Mouse (Mus musculus) hindbrain, embryonic 12.5 days (tissue): ENCODE measurements around the gene Nodal. TPM values are rescaled to one million over a fixed set of nuclear protein-coding genes. Genes with fewer than 3 reads are reported as not detected.

Experiments used
- ATAC-seq: fragments of 200-750 bp; cut with Nextera tagmentation; 2 replicates; pipeline ENCODE4 v1.8.0; 2017; ENCODE audit warnings: moderate TSS enrichment; ENCODE audit not compliant: low FRiP score
- H3K27ac ChIP-seq: fragments of 300-500 bp; sonication (generic); 2 replicates; pipeline ENCODE4 v1.5.1; 2016; ENCODE audit warnings: mild to moderate bottlenecking
- H3K27me3 ChIP-seq: fragments of 300-500 bp; sonication (generic); 2 replicates; pipeline ENCODE4 v1.6.1; 2016; ENCODE audit warnings: mild to moderate bottlenecking
- H3K36me3 ChIP-seq: fragments of 300-500 bp; sonication (generic); 2 replicates; pipeline ENCODE4 v1.6.1; 2016; ENCODE audit warnings: mild to moderate bottlenecking
- H3K4me1 ChIP-seq: fragments of 300-500 bp; sonication (generic); 2 replicates; pipeline ENCODE4 v1.6.1; 2016
- H3K4me2 ChIP-seq: fragments of 300-500 bp; sonication (generic); replicated peaks from 2 replicates; pipeline ENCODE4 v1.6.1; 2016; ENCODE audit warnings: mild to moderate bottlenecking
- H3K4me3 ChIP-seq: fragments of 300-500 bp; sonication (generic); 2 replicates; pipeline ENCODE4 v1.5.1; 2016; ENCODE audit warnings: mild to moderate bottlenecking
- H3K9ac ChIP-seq: fragments of 300-500 bp; sonication (generic); 2 replicates; pipeline ENCODE4 v1.6.1; 2016; ENCODE audit warnings: mild to moderate bottlenecking, moderate library complexity
- H3K9me3 ChIP-seq: fragments of 300-500 bp; sonication (generic); replicated peaks from 2 replicates; pipeline ENCODE4 v1.6.1; 2016; ENCODE audit warnings: mild to moderate bottlenecking
- WGBS: fragments of 180-500 bp; shearing (Covaris S2); methylation state at CpG from one replicate; pipeline ENCODE4 v1.1.7; 2016; 5-methylcytosine and 5-hydroxymethylcytosine counted together
- polyA plus RNA-seq: library from polyadenylated mRNA; unstranded; fragments of >200 nt; fragmentation: Nextera tagmentation; extraction: Ambion mirVana; gene quantifications from 2 replicates; pipeline ENCODE4 v1.2.1, GENCODE M21; 2016

The Nodal gene
- 0.10 TPM in 1 of 2 replicates, not detected in the other for polyA plus RNA-seq

DNA sequence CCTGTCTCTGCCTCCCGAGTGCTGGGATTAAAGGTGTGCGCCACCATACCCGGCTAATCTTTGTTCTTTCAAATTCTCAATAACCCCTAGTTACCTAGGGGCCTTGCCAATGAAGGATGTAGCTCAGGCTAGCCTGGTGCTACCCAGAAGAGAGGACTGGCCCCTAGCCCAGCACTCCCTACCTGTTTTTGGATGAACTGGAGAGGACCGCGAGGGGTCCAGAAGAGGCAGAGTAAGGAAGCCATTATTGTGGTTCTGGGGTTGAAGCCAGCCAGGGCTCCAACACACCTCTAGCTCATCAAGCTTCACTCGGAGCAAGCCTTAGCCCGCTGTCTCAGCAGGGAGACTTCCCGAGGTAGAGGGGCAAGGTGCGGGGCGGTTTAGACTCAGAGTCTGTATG, at the start of gene Nodal:
Gene Nodal, plus strand, starts transcription at position 301 of the 400 bp plus-strand sequence.
- H3K9me3 ChIP-seq: no peaks in the 10 kb centered on the region
- peak within 1 kb of the TSS; percentile 80 for H3K4me2 ChIP-seq
- 24% methylated on average over 7 of the region's 10 CpGs for WGBS
- H3K4me3 ChIP-seq: peak within 1 kb of the TSS; percentile 42
- 0 out of 2 replicates have a peak, but pooled peaks have one; percentile 2 for ATAC-seq
- peaks cover 7% of the 10 kb centered on the region for H3K4me1 ChIP-seq
- no peak within 1 kb of the TSS for H3K27ac ChIP-seq
- H3K9ac ChIP-seq: peak within 1 kb of the TSS; percentile 46; the same call in 1 of the 2 replicates
- H3K36me3 ChIP-seq: no peaks in the 10 kb centered on the region
- peaks cover 60% of the 10 kb centered on the region for H3K27me3 ChIP-seq

DNA sequence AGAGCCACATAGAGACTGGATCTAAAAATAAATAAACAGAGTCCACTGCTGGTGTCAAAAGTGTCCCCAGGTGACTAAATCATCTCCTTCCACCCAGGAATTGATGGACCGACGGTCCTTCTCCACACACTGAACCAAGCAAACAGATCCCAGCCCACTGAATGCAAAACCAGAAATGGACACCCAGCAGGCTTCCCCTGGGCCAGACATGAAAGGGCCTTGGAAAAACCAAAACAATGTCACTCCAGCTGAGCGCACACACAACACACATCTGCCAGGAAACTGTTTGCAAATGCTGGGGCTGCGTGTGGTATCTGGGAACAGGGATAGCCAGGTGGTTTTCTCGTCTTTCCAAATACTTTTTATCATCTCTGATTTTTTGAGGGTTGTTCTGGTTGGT, 48.0 kb upstream of the Nodal start:
- H3K27me3 ChIP-seq: no peaks in the 10 kb centered on the region
- ATAC-seq: no peak
- no peak overlapping the region for H3K27ac ChIP-seq
- no peaks in the 10 kb centered on the region for H3K9me3 ChIP-seq
- H3K4me1 ChIP-seq: peaks cover 31% of the 10 kb centered on the region
- H3K36me3 ChIP-seq: no peaks in the 10 kb centered on the region
- H3K4me2 ChIP-seq: no peak overlapping the region
- H3K4me3 ChIP-seq: no peak overlapping the region
- WGBS: 55% methylated on average over 5 of the region's 5 CpGs
- no peak overlapping the region for H3K9ac ChIP-seq

- H3K9me3 ChIP-seq: no peaks in the 10 kb centered on the region
- H3K36me3 ChIP-seq: no peaks in the 10 kb centered on the region
- no peak for ATAC-seq
- 65% methylated on average over 18 of the region's 18 CpGs for WGBS
- no peak overlapping the region for H3K9ac ChIP-seq
- H3K4me3 ChIP-seq: no peak overlapping the region
- peak overlapping the region; percentile 45; the same call in 1 of the 2 replicates for H3K27ac ChIP-seq
- H3K27me3 ChIP-seq: no peaks in the 10 kb centered on the region
- H3K4me1 ChIP-seq: peaks cover 34% of the 10 kb centered on the region
- no peak overlapping the region for H3K4me2 ChIP-seq
These were observed 47.3 kb upstream of the Nodal start for GRCm38 (mm10) chr10:61370273-61370979.

DNA sequence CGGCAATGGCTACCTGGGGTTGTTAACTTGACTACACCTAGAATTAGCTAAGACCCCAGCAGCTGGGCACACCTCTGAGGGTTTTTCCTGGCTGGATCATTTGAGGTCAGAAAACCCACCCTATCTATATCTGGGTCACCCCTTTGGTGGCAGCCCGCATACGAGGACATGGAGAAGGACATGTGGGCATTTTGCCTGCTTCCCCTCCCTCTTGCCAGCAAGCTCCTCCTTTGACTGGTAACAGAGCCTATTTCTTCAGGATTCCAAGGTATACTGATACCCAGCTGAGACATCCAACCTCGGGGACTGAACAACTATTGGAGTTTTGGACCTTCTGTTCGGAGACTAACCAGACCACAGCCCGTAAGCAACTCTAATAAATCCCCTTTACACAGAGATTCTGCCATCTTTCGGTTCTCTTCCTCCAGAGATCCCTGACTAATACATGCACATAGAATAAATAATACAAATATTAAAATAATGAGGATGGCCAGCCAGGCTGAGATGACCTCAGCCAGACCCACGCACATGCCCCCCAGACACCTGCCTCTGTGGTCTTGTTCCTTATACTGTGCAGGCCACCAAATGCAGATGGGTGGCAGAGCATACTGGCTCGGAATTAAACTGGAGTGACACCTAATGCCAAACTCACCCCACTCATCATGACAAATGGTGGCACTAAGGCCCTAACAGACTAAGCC, 45.7 kb upstream of the Nodal start:
- WGBS: 83% methylated on average over 9 of the region's 9 CpGs
- H3K9ac ChIP-seq: no peak overlapping the region; the same call in 1 of the 2 replicates
- no peak overlapping the region for H3K27ac ChIP-seq
- no peak overlapping the region for H3K4me2 ChIP-seq
- H3K27me3 ChIP-seq: no peaks in the 10 kb centered on the region
- no peaks in the 10 kb centered on the region for H3K36me3 ChIP-seq
- H3K4me3 ChIP-seq: no peak overlapping the region
- no peaks in the 10 kb centered on the region for H3K9me3 ChIP-seq
- peaks cover 34% of the 10 kb centered on the region for H3K4me1 ChIP-seq
- no peak for ATAC-seq

GRCm38 (mm10) chr10:61372585-61372923, 45.2 kb upstream of the Nodal start:
- Histone ChIP-seq H3K9ac (no peak overlapping the region), H3K4me2 (no peak overlapping the region), H3K36me3 (no peaks in the 10 kb centered on the region), H3K4me3 (no peak overlapping the region), H3K4me1 (peaks cover 34% of the 10 kb centered on the region), H3K9me3 (no peaks in the 10 kb centered on the region), H3K27me3 (no peaks in the 10 kb centered on the region), H3K27ac (no peak overlapping the region)
- 86% methylated on average over 3 of the region's 4 CpGs for WGBS
- ATAC-seq: no peak

DNA sequence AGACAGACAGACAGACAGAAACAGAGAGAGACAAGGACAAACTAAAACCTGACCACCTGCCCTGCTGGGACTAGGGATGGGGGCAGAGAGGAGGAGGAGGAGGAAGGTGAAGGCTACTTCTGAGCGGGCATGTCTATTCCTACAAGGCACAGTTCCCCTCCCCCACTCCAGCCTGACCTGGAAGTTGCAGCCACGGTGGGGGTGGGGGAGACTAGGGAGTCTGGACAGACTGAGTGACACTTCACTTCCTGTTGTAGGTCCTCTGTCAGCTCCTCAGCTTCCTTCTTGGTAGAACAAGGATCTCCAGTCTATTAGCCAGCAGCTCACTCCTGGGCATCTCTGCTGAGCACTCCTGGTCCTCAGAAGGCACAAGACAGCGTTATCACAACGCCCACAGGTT, 43.7 kb upstream of the Nodal start:
- H3K36me3 ChIP-seq: no peaks in the 10 kb centered on the region
- H3K9ac ChIP-seq: no peak overlapping the region
- H3K27me3 ChIP-seq: 0 out of 2 replicates have a peak, but pooled peaks cover 4% of the 10 kb centered on the region
- no peaks in the 10 kb centered on the region for H3K9me3 ChIP-seq
- peaks cover 34% of the 10 kb centered on the region for H3K4me1 ChIP-seq
- no peak overlapping the region for H3K27ac ChIP-seq
- H3K4me3 ChIP-seq: no peak overlapping the region
- whole genome bisulfite sequencing: 56% methylated on average over 4 of the region's 4 CpGs
- no peak overlapping the region for H3K4me2 ChIP-seq
- ATAC-seq: no peak

DNA sequence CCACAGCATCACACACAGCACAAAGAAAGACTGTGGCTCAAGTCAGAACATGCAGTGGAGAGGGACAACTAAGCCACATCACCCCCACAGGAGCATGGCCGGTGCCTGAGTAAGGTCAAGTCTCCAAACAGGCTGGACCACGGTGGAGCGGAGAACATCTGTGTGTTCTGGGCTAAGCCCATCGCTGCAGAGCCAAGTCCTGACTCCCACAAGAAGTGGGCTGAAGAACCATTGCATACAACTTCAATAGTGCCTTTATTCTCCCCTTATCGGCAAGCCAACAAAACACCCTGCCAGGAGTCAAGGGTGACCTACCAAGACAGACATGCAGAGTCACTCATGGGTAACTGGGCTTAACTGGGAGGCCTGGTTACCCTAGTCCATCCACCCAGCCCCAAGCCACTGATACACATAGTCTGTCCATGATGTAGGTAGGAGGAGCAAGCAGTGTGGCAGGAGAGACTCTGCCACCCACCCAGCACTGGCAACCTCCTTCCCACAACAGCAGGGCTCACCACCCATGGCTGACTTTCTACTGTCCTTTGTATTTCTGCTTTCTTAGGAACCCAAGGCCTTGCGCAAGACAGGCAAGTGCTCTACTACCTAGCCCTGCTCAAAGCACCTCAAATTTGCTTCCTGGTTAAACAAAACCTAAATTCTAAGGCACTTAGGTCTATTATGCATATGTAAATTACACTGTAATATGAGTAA, 42.8 kb upstream of the Nodal start:
- no peak for ATAC-seq
- H3K9ac ChIP-seq: no peak overlapping the region
- H3K4me1 ChIP-seq: peaks cover 34% of the 10 kb centered on the region
- 71% methylated on average over 6 of the region's 6 CpGs for WGBS
- no peak overlapping the region for H3K27ac ChIP-seq
- no peak overlapping the region for H3K4me3 ChIP-seq
- H3K9me3 ChIP-seq: no peaks in the 10 kb centered on the region
- no peak overlapping the region for H3K4me2 ChIP-seq
- no peaks in the 10 kb centered on the region for H3K36me3 ChIP-seq
- H3K27me3 ChIP-seq: 0 out of 2 replicates have a peak, but pooled peaks cover 4% of the 10 kb centered on the region

- Histone ChIP-seq H3K36me3 (no peaks in the 10 kb centered on the region), H3K27me3 (peaks cover 19% of the 10 kb centered on the region), H3K4me2 (no peak overlapping the region), H3K27ac (no peak overlapping the region), H3K4me1 (peaks cover 41% of the 10 kb centered on the region), H3K4me3 (no peak overlapping the region), H3K9me3 (no peaks in the 10 kb centered on the region), H3K9ac (no peak overlapping the region)
- no peak for ATAC-seq
- 94% methylated on average over 5 of the region's 5 CpGs for WGBS
These were observed 39.7 kb upstream of the Nodal start for GRCm38 (mm10) chr10:61378050-61378449.

- Histone ChIP-seq H3K9me3 (no peaks in the 10 kb centered on the region), H3K9ac (no peak overlapping the region), H3K4me3 (no peak overlapping the region), H3K36me3 (no peaks in the 10 kb centered on the region), H3K4me1 (peaks cover 42% of the 10 kb centered on the region), H3K4me2 (no peak overlapping the region), H3K27ac (no peak overlapping the region), H3K27me3 (peaks cover 19% of the 10 kb centered on the region)
- ATAC-seq: no peak
- WGBS: 95% methylated on average over 5 of the region's 5 CpGs
These were observed 39.1 kb upstream of the Nodal start for GRCm38 (mm10) chr10:61378698-61379097.

- Histone ChIP-seq H3K27me3 (peaks cover 19% of the 10 kb centered on the region), H3K4me3 (no peak overlapping the region), H3K4me2 (peak overlapping the region; percentile 70), H3K27ac (no peak overlapping the region), H3K36me3 (no peaks in the 10 kb centered on the region), H3K9ac (no peak overlapping the region), H3K9me3 (no peaks in the 10 kb centered on the region), H3K4me1 (peaks cover 42% of the 10 kb centered on the region)
- 89% methylated on average over 13 of the region's 13 CpGs for WGBS
- ATAC-seq: no peak
These were observed 38.3 kb upstream of the Nodal start for GRCm38 (mm10) chr10:61379340-61380040.

DNA sequence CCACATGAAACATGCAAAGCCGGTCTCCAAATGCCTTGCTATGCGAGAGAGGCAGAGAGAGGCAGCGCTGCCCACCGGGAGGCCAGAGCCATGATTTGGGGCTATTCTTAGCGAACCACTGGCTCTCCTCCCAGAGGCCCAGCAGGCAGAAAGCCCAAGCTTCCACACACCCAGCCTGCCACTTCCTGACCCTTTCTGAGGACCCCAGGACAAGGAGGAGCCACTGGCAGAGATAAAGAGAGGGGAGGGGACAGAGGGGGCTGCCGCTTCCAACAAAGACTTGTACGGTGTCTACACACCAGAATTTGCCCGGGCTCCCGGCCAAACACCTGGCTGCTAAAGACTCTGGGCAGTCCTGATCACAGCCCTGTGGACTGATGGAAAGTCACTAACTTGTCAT, 37.6 kb upstream of the Nodal start:
- WGBS: 8% methylated on average over 9 of the region's 9 CpGs
- H3K27ac ChIP-seq: no peak overlapping the region
- H3K36me3 ChIP-seq: no peaks in the 10 kb centered on the region
- no peaks in the 10 kb centered on the region for H3K9me3 ChIP-seq
- H3K4me3 ChIP-seq: 0 out of 2 replicates have a peak overlapping the region, but pooled peaks have one; percentile 63
- H3K4me1 ChIP-seq: peaks cover 36% of the 10 kb centered on the region
- peak overlapping the region; percentile 70 for H3K4me2 ChIP-seq
- peaks cover 22% of the 10 kb centered on the region for H3K27me3 ChIP-seq
- ATAC-seq: no peak
- 0 out of 2 replicates have a peak overlapping the region, but pooled peaks have one; percentile 19 for H3K9ac ChIP-seq

- peaks cover 36% of the 10 kb centered on the region for H3K4me1 ChIP-seq
- no peak for ATAC-seq
- H3K9ac ChIP-seq: peak overlapping the region; percentile 54
- peak overlapping the region; percentile 63 for H3K4me3 ChIP-seq
- no peak overlapping the region for H3K27ac ChIP-seq
- H3K9me3 ChIP-seq: no peaks in the 10 kb centered on the region
- WGBS: 7% methylated on average over 8 of the region's 8 CpGs
- no peaks in the 10 kb centered on the region for H3K36me3 ChIP-seq
- peak overlapping the region; percentile 70 for H3K4me2 ChIP-seq
- H3K27me3 ChIP-seq: peaks cover 26% of the 10 kb centered on the region
These were observed 35.9 kb upstream of the Nodal start for GRCm38 (mm10) chr10:61381823-61382222.
